Mouse (Mus musculus) natural killer cell, adult 2 months (primary cell): ENCODE results near the gene Tdrd5.
A peak's percentile ranks its signal among the peaks of the same experiment; 100 is the strongest.
"Not testable (repeated sequence)": the region's sequence is repeated elsewhere in the genome, so short reads cannot be mapped to it uniquely, and the experiment has no call there.

Source experiments
- DNase-seq, 2 experiments: peaks; one replicate each; pipeline ENCODE4 v3.0.0; 2022; ENCODE audit warnings: low spot score in 2 of 2

Gene Tdrd5

DNA sequence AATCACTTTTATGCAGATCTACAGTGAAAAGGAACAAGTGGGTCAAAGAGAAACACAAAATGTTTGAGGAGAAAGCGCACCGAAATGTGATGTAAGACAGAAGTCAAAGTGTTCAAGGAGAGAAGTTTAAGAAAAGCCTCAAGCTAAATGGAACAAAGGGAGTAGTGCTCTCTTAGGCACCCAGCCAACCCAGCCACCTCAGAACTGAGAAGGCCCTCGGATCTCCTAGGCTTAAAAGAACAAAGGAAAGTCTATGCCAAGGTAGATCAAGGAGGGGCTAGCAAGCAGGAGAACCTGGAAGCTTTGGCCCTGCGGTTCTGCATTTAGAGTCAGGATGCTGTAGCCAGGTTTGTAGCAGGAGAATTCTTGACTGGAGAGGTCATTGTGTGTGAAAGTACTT, 48.6 kb downstream of the Tdrd5 start:
- DNase-seq, result no peak

DNA sequence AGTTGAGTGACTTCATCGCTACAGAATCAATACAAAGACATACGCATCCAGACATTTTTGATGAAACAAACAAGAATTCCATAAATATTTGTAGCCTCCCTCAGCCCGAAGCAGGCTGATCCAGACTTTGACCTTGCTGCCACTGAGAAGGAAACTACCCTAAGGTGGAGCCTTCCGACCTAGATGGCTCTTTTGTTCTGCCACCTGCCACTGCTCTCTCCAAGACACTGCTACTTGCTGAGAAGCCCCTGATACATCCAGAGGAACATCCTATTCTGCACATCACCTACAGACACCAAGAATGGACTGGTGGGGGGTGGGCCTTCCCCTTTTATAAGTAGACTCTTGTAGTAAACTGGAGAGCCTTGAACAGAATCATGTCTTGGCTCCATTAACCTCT, 52.4 kb downstream of the Tdrd5 start:
- DNase-seq, result not testable (repeated sequence)

DNA sequence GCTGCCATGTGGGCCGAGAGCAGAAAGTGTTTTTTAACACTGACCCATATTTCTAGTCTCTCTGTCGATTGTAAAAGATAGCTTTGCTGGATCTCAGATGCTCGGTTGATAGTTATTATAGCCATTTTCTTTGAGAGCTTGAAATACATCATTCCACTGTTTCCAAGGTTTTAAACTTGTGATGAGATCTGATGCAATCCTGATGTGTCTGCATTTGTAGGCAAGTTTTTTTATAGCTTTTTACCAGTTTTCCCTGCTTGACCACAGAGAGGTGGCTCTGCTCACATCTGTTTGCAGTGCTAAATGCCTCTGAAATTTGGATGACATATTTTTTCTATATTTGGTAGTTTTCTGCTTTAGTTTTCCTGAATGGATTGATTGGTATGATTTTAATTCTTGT, 55.6 kb downstream of the Tdrd5 start:
- no peak for DNase-seq

DNA sequence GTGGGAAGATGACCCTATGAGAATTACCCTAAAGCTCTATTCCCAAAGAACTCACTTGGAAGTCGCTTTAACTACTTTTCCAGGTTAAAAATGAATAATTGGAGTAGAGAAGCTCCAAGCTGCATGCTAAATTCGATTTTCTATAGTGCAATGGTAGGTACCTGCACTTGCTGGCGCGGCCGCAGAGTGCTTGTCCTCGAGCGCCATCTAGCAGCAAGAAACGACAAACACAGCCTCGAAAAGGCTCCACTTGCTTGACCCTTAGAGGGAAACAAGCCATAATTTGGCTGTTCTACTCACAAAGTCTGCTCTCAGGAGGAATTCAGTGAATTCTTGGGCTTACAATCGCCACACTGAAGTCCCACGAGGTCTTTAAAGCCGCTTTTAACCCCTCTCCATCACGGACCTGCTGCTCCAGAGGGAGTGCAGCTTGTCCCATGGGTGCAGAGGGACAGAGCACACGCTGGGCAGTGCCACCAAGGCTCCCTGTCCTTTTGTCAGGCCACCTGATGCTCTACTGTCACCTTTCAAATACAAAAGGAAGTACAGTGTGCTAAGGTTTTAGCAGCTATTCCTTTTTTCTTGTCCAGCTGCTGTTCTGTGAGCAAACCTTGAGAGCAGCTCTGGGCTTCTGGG, 61.6 kb downstream of the Tdrd5 start:
- DNase-seq, result peak; percentile 12 to 40

DNA sequence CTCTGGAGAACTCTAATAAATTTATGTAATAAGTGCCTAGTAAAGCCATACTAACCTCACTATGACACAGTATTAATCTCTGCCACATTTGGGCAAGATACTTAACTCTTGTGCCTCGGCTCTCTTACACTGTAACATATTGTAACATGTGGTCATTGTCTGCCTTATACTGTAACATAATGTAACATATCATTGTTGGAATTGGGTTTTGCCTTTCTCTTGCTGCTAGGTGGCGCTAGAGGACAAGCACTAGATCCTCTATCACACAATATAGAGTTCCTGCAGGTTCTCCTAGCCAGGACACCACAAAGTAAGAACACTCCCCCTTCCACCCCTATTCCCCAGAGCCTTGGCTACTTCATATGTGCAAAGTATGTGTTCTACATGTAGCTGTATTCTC, 62.4 kb downstream of the Tdrd5 start:
- DNase-seq, result peak in 1 of 2 experiments; percentile 10

DNA sequence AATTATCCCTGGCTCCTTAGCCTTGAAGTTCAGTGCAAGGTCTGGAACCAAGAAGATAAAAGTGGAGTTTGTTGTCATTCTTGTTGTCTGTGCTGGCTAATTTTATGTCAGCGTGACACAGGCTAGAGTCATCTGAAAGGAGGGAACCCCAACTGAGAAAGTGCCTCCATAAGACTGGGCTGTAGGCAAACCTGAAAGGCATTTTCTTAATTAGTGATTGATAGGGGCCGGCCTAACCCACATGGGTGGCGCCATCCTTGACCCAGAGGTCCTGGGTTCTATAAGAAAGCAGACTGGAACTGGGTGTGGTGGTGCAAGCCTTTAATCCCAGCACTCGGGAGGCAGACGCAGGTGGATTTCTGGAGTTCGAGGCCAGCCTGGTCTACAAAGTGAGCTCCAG, 72.3 kb downstream of the Tdrd5 start:
- DNase-seq, result no peak

DNA sequence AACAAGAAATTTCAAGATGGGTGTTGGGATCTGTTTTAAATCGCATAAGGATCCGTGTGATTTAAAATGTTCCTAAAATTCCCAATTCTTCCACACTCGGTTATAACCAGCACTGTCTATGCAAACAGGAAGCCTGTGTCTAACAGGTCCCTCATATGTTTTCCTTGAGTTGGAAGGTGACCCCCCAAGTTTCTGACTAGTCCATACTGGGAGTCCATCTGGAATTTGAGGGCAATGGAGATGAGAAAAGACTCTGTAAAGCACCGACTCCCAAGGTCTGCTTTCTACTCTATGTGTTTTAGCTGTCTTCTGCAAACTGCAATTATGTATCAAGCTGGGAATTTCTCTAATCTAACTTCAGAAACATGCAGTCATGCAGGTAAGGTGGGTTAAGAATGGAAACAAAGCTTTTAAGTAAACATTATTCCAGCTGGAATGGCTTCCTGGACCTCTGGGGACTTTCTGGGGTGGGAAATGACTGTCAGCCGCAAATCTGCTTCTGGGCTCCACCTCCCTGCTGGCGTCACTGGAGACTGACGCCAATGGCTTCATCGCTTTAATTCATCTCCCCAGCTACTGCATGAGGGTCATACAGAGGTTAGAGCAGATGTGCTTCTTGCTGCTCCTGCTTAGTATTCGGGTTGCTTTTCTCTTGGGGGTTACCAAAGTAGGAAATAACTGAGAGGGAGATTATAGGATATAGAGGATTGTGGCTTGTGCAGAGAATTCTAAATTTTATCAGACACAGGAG, 73.0 kb downstream of the Tdrd5 start:
- DNase-seq, result no peak

DNA sequence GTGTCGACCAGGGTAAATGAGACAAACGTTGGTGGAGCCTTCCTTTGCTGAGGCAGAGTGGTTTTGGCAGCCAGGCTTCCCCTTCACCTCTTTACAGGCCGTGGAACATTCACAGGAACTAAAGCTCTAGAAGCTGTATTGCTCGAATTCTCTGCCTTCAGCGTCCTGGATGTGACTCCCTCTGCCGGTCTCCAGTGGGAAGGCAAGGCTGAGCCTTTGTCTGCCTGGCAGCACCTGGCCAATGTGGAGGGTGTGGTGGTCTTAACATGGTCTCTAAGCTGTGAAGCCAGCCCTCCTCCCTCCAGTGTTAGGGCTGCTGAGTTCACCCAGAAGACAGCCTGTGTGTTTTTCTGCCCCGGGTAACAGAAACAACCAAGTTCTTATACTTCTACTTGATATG, 74.0 kb downstream of the Tdrd5 start:
- DNase-seq, result peak; percentile 3 to 12

DNA sequence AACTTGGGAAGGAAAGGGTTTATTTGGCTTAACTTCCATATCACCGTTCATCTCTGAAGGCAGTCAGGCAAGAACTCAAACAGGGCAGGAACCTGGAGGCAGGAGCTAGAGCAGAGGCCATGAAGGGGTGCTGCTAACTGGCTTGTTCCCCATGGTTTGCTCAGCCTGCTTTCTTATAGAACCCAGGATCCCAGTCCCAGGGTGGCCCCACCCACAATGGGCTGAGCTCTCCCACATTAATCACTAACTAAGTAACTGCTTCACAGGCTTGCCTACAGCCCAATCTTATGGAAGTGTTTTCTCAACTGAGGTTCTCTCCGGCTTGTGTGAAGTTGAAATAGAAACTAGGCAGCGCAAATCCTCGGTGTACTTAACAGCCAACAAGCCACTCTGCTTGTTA, 74.7 kb downstream of the Tdrd5 start:
- DNase-seq, result no peak

DNA sequence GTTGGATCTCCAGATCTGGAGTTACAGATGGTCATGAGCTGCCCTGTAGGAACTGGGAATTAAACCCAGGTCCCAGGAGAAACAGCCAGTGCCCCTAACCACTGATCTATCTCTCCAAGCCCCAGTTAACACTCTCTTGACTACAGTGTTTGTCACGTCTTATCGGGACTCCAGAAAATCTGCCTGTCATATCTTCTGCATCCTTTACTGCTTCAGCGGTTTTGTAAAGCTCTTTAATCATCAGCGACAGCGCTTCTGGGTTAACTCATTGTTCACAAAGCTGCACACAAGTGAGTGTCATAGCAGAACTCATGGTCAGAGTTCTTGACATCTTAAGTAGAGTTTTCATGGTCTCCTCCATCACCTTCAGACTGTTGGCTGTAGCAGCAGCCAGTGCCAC, 76.6 kb downstream of the Tdrd5 start:
- DNase-seq, result no peak

DNA sequence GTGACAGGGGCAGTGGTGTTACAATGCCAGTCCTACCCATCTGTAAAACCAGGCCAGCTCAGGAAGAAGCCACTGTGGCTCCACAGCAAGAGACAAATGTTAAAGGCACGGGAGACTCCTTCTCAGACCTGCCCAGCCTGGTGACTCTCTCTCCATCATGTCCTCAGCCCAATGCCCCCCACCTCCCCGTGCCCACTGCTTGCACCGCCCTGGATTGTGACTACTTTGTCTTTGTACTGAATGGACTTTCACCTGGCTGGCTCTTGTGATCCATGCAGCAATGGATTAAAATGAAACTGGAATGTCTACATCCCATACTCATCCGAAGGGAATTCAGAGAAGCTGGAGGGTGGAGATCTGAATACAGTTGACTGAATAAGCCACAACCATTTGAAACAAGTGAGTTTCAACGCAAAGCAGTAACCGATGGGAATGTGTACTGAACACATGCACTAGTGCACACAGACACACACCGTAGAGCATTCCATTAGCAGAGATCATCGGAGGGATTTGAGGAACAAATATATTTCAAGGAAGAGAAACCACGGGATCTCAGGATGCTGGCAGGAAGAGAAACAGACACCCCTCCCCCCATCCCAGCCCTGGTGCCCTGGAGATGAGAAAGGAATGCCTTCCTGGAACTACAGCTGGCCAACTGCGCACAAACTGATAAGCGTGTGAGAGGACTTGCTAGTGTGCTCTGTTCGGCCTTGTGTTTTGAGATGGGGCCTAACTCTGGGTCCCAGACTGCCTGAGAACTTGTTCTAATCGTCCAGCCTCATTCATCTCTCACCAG, 81.1 kb downstream of the Tdrd5 start:
- no peak for DNase-seq

DNA sequence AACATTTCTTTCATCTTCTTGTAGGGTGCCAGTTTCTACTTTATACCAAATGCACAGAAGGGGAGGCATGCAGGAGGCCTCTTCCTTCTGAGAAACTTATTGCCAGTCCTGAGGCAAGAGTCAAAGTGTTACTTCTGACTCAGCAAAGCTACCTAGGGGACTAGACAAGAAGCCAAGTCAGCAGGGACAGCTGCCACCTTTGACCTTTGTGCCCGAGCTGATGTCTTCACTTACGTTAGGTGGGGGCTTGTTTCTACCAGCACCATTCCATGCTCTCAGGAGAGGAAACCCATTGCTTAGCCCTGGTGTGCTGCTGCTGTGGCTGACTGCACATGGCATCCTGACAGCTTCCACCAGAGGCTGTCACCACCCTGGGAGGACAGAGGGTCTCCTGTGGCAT, 82.1 kb downstream of the Tdrd5 start:
- no peak for DNase-seq

DNA sequence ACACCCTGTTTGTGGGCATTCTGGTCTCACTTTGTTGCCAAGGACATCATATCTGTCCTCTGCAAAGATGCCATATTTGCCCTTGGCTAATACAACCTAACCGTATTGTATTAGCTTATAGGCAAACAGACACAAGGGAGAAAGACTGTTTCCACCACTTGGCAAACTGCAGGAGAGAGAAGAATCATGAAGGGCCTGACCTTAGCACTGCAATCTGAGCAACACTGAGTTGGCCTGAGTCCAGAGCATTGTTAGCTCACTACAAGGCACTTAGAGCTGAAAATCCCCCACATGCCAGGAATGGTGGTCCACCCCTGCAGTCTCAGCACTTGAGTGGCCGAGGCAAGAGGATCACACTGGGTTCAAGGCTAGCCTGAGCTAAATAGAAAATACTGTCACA, 84.9 kb downstream of the Tdrd5 start:
- DNase-seq, result no peak

DNA sequence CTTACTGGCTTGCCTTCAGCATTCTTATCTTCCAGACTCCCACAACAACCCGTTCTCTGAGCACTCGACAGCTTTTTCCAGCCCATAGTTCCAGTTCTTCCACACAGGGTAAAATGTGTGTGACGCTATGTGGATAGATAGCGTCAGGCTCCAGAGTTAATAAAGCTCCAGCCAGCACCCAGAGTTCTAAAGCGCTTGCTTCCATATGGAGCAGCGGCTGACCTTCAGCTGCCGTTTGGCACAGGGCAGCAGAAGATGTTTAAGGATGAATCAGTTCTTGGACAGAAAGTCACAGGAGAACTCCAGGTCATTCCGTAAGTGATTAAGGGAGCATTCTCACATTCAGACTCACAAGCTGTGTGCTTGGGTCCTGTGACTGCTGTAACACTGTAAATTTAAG, 85.5 kb downstream of the Tdrd5 start:
- DNase-seq, result no peak

DNA sequence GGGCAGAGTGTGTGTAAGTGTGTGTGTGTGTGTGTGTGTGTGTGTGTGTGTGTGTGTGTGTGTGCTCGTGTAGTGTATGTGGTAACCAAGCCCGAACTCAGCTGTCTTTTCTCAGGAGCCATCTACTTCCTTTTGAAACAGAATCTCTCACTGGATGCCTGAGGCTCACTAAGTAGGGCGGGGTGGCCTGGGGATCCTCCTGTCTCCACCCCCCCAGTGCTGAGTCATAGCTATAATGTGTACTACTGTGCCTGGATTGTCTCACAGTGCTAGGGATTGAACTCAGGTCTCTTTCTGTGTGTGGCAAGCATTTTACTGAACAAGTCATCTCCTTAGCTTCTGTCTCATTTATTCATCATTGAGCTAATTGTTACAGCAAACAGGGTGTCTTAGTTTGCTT, 86.1 kb downstream of the Tdrd5 start:
- peak in 1 of 2 experiments; percentile 2 for DNase-seq

DNA sequence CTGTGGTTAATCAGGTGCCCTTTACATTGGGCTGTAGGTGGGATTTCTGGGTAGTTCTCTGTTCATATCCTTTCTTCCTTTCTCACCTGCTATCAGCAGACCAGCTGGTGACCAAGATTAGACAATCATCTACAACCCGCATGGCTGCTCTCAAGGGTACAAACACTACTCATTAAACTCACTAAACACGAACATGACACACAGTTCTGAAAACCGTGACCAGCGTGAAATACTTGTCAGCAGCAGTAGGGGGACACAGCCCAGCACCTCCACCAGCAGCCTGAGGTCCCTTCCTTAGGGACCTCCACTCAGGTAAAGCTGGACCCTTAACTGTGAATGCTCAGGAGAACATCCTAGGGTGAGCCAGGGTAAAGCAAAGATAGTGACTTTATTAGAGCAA, 87.2 kb downstream of the Tdrd5 start:
- DNase-seq, result no peak

DNA sequence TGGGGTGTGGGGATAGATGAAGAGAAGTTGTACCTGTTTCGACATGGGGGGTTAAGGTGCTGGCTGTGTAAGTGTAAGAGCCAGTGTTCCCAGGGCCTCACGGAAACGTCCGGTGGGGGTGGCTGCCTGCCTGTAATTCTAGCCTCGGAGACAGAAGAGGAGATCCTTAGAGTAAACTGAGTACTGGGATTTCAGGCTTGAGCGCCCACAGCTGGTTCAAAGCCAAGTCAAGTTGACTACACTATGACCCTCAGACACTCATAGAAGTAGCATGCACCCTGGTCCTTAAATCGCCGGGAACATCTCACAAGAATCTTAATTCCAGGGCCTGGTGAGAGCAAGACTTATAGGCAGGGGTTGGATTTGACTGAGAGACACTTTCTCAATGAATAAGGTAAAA, 88.8 kb downstream of the Tdrd5 start:
- no peak for DNase-seq

DNA sequence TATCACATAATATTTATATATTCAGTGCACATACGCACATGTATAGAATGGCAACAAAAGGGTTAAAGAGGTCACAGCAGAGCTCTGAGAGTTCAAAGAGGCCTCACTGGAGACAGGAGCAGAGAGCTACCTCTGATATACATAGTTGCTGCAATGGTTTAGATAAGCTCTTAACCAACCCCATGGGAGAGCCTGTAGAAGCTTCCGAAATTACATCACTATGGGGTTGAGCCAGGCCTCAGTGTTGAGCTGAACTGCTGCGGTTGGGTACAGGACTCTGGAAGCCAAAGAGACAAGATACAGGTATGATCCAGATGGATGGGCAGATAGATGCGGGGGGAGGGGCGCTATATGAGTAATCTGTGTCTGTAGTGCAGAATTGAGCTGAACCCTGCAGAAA, 90.5 kb downstream of the Tdrd5 start:
- DNase-seq, result no peak

DNA sequence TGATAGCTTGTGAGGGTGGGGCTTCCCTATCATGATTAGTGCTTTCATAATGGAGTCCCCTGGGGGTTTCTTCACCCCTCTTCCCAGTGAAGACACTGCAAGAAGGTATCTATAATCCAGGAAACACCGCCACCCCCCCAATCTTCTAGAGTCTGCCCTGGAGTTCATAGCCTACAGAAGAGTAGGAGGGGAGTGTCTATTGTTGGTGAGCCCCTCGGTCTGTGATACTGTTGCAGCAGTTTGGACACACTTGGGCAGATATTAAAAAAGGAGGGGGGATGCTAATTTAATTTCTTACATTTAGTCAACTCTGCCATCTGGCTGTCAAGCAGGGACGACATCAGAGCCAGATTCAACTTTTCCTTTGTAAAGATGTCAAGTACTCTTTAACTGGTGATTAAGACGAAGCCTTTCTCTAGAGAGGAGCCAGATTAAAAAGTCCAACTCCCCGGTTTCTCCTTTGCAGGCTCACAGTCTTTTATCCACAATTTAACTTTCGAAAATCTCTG, 91.6 kb downstream of the Tdrd5 start:
- no peak for DNase-seq
